Mouse (Mus musculus) activated CD4-positive, CD25-positive, alpha-beta regulatory T cell, adult 9 weeks (primary cell): Measurements from ENCODE around the gene Klhl4. TPM values are rescaled to one million over a fixed set of nuclear protein-coding genes. Genes with fewer than 3 reads are reported as not detected.

Experiments
- polyA plus RNA-seq: library from polyadenylated mRNA; unstranded; fragments of 100-300 nt; shearing (Covaris generic); gene quantifications from one replicate; pipeline ENCODE4 v1.2.1, GENCODE M21; 2017

The Klhl4 gene
- 0.43 TPM for polyA plus RNA-seq

DNA sequence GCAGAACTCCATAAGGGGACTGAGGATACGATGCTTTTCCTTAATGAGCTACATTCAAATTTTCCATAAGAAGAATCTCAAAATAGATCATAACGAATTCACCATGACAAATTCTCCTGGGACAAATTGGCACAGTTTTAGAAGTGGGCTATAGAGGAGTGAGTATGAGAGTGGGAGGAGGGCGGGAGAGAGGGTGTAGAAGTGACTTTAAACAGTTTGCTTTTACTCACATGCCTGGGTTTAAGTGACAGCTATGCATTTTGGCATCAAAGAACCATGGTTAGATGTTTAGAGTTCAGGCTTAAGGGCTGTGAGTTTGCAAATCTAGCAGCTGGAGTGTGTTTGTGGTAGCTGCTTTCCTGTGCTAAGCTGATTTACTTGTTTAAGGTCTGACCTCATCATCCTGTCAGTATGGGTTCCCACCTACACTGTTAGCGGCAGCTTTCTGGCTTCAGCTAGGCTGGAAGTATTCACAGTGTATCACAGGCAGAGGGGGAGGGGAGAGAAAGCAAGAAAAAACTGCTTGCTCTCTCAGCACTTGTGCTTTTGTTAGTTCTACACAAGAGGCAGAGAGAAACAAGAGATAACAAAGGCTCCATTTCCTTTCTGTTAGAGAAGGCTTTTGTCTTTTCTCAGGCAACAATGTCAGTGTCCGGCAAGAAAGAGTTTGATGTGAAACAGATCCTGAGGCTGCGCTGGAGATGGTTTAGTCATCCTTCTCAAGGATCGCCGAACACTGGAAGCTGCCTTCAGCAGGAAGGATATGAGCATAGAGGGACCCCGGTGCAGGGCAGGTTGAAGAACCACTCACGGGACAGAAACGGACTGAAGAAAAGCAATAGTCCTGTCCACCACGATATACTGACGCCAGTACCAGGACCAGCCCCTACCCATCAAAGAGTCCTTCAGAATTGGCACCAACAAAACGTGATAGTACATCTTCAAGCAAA lies at the start of gene Klhl4:
Klhl4 (plus strand) TSS at position 552 of the 950 bp plus-strand sequence.

